Comparison of ENCODE assay signal across 14 mouse cellular contexts in the genomic region with DNA sequence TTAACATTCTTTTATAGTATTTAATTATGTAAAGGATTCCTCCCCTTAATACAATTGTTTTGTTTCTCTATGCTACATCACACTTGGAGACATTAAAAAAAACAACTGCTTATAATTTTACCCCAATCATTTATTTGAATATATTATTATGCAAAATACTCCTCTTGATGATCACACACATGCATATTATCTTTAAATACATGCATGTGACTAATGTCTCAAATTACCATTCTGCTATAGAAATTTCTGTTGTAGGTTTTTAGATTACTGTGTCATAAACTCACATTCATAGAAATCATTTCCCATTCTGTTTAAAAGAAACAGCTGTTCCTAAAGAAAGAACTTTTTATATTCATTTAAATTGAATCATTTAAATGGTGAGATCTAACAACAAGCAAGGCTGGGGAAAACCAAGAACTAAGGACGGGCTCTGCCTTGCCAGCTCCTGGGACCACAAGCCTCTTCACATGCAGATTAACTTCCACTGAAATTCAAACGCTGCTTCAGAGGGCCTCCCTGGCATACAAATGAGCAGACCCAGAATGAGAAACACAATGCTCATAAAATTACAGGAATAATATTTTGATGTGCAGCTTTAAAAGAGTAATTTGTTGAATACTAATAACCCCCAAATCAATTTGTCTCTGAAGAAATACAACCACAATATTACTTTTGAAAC.
DNase-seq lines count a peak whose midpoint lies in the region; ATAC-seq and TF ChIP-seq lines count a peak whose summit lies in the region.
"Had no signal": no experiment of that assay in that cellular context is flagged by ENCODE, and none has a peak within 500 bp of the region (broad histone marks: within the 10 kb centered on the region; RNA-seq: fewer than 3 reads in every experiment).

No protein-coding gene starts in this region.

- H3K36me3 ChIP-seq in CH12.LX (replicated peaks in 1 of 2; ENCODE audit: control insufficient read depth in 1 of 2, insufficient read depth in 1 of 2, low read length in 1 of 2): peaks cover 3 to 39% of the 10 kb centered on the region in 2 experiments
- no peaks in the 10 kb centered on the region for H3K36me3 ChIP-seq in hindbrain, embryonic 11.5 days (ENCODE audit: control insufficient read depth, insufficient read depth, low read length)
- no peaks in the 10 kb centered on the region for H3K36me3 ChIP-seq in midbrain, embryonic 13.5 days
- H3K36me3 ChIP-seq: heart, embryonic 13.5 days had no signal

- H3K27me3 ChIP-seq in CH12.LX (replicated peaks): no peaks in the 10 kb centered on the region
- no peaks in the 10 kb centered on the region for H3K27me3 ChIP-seq in hindbrain, embryonic 11.5 days (ENCODE audit: control insufficient read depth, insufficient read depth, low read length)
- no peaks in the 10 kb centered on the region for H3K27me3 ChIP-seq in midbrain, embryonic 13.5 days
- H3K27me3 ChIP-seq: heart, embryonic 13.5 days had no signal

- no peak for TF ChIP-seq CTCF in CH12.LX (conservative IDR thresholded peaks at IDR 0.05 in 1 of 2, IDR thresholded peaks at IDR 0.05 in 1 of 2; ENCODE audit: low read depth in 2 of 2, low read length in 2 of 2)

- WGBS in hindbrain, embryonic 11.5 days: 18% methylated on average over 2 of the region's 2 CpGs
- WGBS in midbrain, embryonic 13.5 days: 4% methylated on average over 2 of the region's 2 CpGs

- H3K27ac ChIP-seq in CH12.LX (ENCODE audit: insufficient read depth, low read depth): no peak overlapping the region
- no peak overlapping the region for H3K27ac ChIP-seq in hindbrain, embryonic 11.5 days (ENCODE audit: low read depth, low read length)
- peak overlapping the region; percentile 78 for H3K27ac ChIP-seq in midbrain, embryonic 13.5 days
- H3K27ac ChIP-seq: heart, embryonic 13.5 days; stomach, postnatal 0 days had no signal

- H3K9me3 ChIP-seq in CH12.LX (replicated peaks; ENCODE audit: low read length): no peaks in the 10 kb centered on the region
- no peaks in the 10 kb centered on the region for H3K9me3 ChIP-seq in hindbrain, embryonic 11.5 days (ENCODE audit: control insufficient read depth, low read length)
- no peaks in the 10 kb centered on the region for H3K9me3 ChIP-seq in midbrain, embryonic 13.5 days
- H3K9me3 ChIP-seq: heart, embryonic 13.5 days had no signal

- dilution Hi-C loops in CH12.LX (cut with MboI; ENCODE audit: extremely low pct_ligation_motif_present, extremely low pct_unique_long_range_greater_than_20kb, low sequenced_read_pairs): no loop called here

- peaks cover 2 to 37% of the 10 kb centered on the region in 2 experiments; a peak in 3 of 4 replicates for H3K4me1 ChIP-seq in CH12.LX (ENCODE audit: control insufficient read depth in 1 of 2, insufficient read depth in 2 of 2)
- no peaks in the 10 kb centered on the region for H3K4me1 ChIP-seq in hindbrain, embryonic 11.5 days (replicated peaks; ENCODE audit: control insufficient read depth, insufficient read depth, low read length)
- H3K4me1 ChIP-seq in midbrain, embryonic 13.5 days (replicated peaks): peaks cover 29% of the 10 kb centered on the region
- H3K4me1 ChIP-seq: heart, embryonic 13.5 days had no signal

- no peak overlapping the region for H3K9ac ChIP-seq in CH12.LX (ENCODE audit: insufficient read depth, low read depth)
- no peak overlapping the region for H3K9ac ChIP-seq in hindbrain, embryonic 11.5 days (ENCODE audit: low read depth, low read length)
- H3K9ac ChIP-seq in midbrain, embryonic 13.5 days (replicated peaks): no peak overlapping the region
- H3K9ac ChIP-seq: heart, embryonic 13.5 days; lung, embryonic 14.5 days had no signal

- H3K79me2 ChIP-seq in CH12.LX (replicated peaks; ENCODE audit: control insufficient read depth, extremely low read depth, insufficient read depth, poor library complexity, severe bottlenecking): no peaks in the 10 kb centered on the region

- H3K4me2 ChIP-seq in CH12.LX (ENCODE audit: insufficient read depth, low read depth, poor library complexity, severe bottlenecking): no peak overlapping the region
- no peak overlapping the region for H3K4me2 ChIP-seq in hindbrain, embryonic 11.5 days (replicated peaks; ENCODE audit: low read depth, low read length)
- H3K4me2 ChIP-seq in midbrain, embryonic 13.5 days (replicated peaks): no peak overlapping the region
- H3K4me2 ChIP-seq: heart, embryonic 13.5 days; lung, embryonic 14.5 days had no signal

- no peak for TF ChIP-seq POLR2A in CH12.LX (IDR thresholded peaks at IDR 0.05; ENCODE audit: low read depth, low read length)

- no peak for TF ChIP-seq RAD21 in CH12.LX (IDR thresholded peaks at IDR 0.05; ENCODE audit: low read depth, low read length)

- ATAC-seq in hindbrain, embryonic 11.5 days (ENCODE audit: low FRiP score): peak; percentile 84
- ATAC-seq in midbrain, embryonic 13.5 days: peak; percentile 90
- ATAC-seq in erythroblast, adult 5-6 weeks (replicated peaks; ENCODE audit: low FRiP score, poor library complexity, severe bottlenecking): no peak

- TF ChIP-seq EP300 in CH12.LX (IDR thresholded peaks at IDR 0.05; ENCODE audit: low read length): no peak

- no peak overlapping the region for H3K4me3 ChIP-seq in CH12.LX (replicated peaks in 1 of 3; ENCODE audit: low read depth in 2 of 3, low read length in 2 of 3, poor library complexity in 1 of 3)
- H3K4me3 ChIP-seq in hindbrain, embryonic 11.5 days (ENCODE audit: low read depth, low read length): no peak overlapping the region
- H3K4me3 ChIP-seq in midbrain, embryonic 13.5 days (replicated peaks): no peak overlapping the region
- H3K4me3 ChIP-seq: heart, embryonic 13.5 days; myocyte had no signal

- in situ Hi-C loops in CH12.LX (cut with MboI; ENCODE audit: low pct_ligation_motif_present, low pct_unique_long_range_greater_than_20kb, low sequenced_read_pairs): no loop called here

- DNase-seq in CH12.LX (ENCODE audit: extremely low read depth) (peak; percentile 39), MN1 (ENCODE audit: low spot score) (no peak)
- peak; percentile 39 for DNase-seq in brain, adult 2 months (ENCODE audit: low read depth, low spot score)
- DNase-seq in hindbrain, embryonic 11.5 days (ENCODE audit: low spot score): peak; percentile 31
- DNase-seq in cerebellum, adult 9-10 months: no peak
- DNase-seq: cerebellum, postnatal 36 days; lung, embryonic 14.5 days; spleen, adult 18-20 months; thymus, postnatal 4 days had no signal

TF ChIP-seq in CH12.LX, 34 proteins besides CTCF, POLR2A, EP300 and RAD21:
- TF ChIP-seq RCOR1 (conservative IDR thresholded peaks at IDR 0.05; ENCODE audit: low read depth, low read length) (no peak), MYC (IDR thresholded peaks at IDR 0.05; ENCODE audit: low read depth, low read length) (no peak), HCFC1 (IDR thresholded peaks at IDR 0.05; ENCODE audit: low read depth, low read length) (no peak), BHLHE40 (IDR thresholded peaks at IDR 0.05; ENCODE audit: low read depth, low read length) (0 out of 2 replicates have a peak, but pooled peaks have one; percentile 6), MAFK (IDR thresholded peaks at IDR 0.05; ENCODE audit: insufficient replicate concordance, low read length) (no peak), MAX (IDR thresholded peaks at IDR 0.05; ENCODE audit: low read length) (no peak)

Comparison
In these comparisons a context has a peak if more than half of its experiments do, and no peak if none do; other contexts are left out.
1. DNase-seq: peak in CH12.LX (single experiment), brain, adult 2 months (single experiment) and hindbrain, embryonic 11.5 days (single experiment); none in cerebellum, adult 9-10 months (single experiment) and MN1 (single experiment).